Mouse (Mus musculus) c-Kit-negative CD71-positive TER-119-positive erythroid progenitor cells, embryonic 14.5 days (primary cell): Measurements from ENCODE around the gene Nek10.
"Not testable (repeated sequence)": the region's sequence is repeated elsewhere in the genome, so short reads cannot be mapped to it uniquely, and the experiment has no call there.

Experiments used
- DNase-seq: peaks from one replicate; pipeline ENCODE4 v3.0.0-alpha.2; 2013; ENCODE audit warnings: low read depth, low spot score

Gene Nek10

DNA sequence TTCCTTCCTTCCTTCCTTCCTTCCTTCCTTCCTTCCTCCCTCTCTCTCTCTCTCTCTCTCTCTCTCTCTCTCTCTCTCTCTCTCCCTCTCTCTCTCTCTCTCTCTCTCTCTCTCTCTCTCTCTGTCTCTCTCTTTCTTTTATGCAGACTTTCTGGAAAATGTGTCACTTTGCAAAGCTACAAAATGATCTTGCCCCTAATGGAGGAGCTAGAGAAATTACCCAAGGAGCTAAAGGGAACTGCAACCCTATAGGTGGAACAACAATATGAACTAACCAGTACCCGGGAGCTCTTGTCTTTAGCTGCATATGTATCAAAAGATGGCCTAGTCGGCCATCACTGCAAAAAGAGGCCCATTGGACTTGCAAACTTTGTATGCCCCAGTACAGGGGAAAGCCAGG is at the start of gene Nek10:
Nek10 (plus strand) TSS at position 301 of the 400 bp plus-strand sequence.
- DNase-seq = not testable (repeated sequence)

DNA sequence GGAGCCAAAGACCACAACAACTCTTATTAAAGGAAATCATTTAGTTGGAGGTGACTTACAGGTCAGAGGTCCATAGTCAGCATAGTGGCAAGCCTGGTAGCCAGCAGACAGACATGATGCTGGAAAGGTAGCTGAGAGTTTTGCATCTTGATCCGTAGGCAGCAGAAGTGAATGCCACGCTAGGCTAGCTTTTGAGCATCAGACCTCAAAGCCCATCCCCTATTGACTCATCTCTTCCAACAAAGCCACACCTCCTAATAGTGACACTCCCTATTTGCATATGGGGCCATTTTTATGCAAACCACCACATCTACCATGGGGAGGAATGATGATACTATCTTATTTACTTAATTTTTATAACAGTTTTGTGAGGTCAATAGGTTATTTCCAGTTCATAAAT is 22.0 kb upstream of the Nek10 start:
- DNase-seq = no peak

- DNase-seq = no peak
Measured at GRCm38 (mm10) chr14:14784223-14784622, 19.0 kb upstream of the Nek10 start.

- DNase-seq = no peak
Measured at GRCm38 (mm10) chr14:14786979-14787378, 16.2 kb upstream of the Nek10 start.

GRCm38 (mm10) chr14:14789840-14790470 is 13.3 kb upstream of the Nek10 start:
- DNase-seq = no peak

GRCm38 (mm10) chr14:14799861-14800260 is 3.4 kb upstream of the Nek10 start:
- no peak for DNase-seq

DNA sequence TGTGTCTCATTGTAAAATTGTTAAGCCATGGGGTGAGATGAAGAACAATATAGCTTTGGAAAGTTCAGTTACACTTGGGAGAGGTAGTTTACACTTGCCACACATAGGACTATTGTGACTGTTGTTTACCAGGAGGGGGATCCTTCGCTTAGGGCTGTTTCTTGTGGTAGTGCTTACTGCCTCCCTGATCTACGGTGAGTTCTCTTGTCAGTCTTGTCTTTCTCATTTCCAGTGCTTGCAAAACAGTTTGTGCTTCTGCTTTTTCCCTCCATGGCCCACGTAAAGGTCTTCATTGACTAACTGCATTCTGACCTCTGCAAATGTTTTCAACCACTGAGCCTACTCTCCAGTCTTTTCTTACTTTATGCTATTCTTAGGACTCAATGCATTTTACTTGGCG is 2.9 kb upstream of the Nek10 start:
- no peak for DNase-seq

DNA sequence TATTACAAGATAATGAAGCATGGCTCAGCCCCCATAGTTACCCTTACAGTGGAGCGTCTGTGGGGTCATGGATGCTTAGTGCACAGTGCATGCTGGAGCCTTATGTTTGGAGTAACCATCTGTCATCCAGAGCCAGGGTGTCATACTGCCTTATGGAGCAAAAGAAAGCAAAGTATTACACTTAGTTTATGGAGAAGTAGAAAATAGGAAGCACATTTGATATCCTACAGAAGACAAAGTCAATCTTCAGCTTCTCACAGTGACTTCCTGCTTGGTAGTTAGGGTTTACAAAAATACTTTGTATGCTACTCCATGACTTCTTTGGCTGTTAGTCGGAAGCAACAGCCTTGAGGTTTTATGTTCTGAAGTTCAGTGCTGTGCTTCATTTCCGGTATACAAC is 2.4 kb upstream of the Nek10 start:
- DNase-seq = no peak

GRCm38 (mm10) chr14:14803921-14804517 is 804 bp downstream of the Nek10 start:
- DNase-seq = no peak

DNA sequence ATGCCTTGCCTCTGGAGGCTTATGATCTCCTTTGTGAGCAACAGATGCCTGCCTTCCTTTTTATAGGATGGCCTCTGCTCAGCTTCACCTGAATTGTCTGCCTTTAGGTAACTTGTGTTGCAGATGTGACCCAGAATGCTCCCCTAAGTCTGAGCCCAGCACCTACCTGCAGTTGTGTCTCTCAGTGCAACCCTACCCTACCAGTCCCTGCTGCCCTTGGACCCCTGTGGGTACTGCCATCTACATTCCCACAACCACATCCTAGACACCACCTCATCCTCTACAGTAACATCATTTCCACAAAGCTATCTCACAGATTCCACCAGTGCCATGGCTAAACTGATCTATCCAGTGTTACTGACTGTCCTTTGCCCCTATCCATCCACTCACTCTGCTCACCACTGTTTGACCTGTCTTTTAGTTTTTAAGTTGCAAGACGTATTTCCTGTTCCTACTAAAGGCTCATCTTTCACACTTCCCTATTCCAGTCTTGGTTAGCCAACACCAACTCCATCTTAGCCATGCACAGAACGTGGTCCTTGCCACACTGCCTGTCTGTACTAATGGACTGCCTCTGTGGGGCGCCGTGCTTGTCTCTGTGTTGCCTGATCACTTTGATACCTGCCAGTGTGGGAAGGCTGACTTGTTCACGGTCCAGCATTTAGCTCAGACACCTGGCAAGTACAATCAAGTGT is 1.4 kb downstream of the Nek10 start:
- no peak for DNase-seq

- DNase-seq = no peak
Measured at GRCm38 (mm10) chr14:14832520-14833240, 29.5 kb downstream of the Nek10 start.

GRCm38 (mm10) chr14:14833498-14833897 is 30.3 kb downstream of the Nek10 start:
- DNase-seq = no peak

GRCm38 (mm10) chr14:14834266-14834665 is 31.1 kb downstream of the Nek10 start:
- no peak for DNase-seq

GRCm38 (mm10) chr14:14837627-14838026 is 34.4 kb downstream of the Nek10 start:
- DNase-seq = no peak

GRCm38 (mm10) chr14:14838109-14838508 is 34.9 kb downstream of the Nek10 start:
- DNase-seq = no peak

GRCm38 (mm10) chr14:14842734-14843530 is 39.7 kb downstream of the Nek10 start:
- DNase-seq = no peak

- DNase-seq = no peak
Measured at GRCm38 (mm10) chr14:14852838-14853237, 49.6 kb downstream of the Nek10 start.

- no peak for DNase-seq
Measured at GRCm38 (mm10) chr14:14860331-14860730, 57.1 kb downstream of the Nek10 start.

- no peak for DNase-seq
Measured at GRCm38 (mm10) chr14:14863690-14864356, 60.6 kb downstream of the Nek10 start.

DNA sequence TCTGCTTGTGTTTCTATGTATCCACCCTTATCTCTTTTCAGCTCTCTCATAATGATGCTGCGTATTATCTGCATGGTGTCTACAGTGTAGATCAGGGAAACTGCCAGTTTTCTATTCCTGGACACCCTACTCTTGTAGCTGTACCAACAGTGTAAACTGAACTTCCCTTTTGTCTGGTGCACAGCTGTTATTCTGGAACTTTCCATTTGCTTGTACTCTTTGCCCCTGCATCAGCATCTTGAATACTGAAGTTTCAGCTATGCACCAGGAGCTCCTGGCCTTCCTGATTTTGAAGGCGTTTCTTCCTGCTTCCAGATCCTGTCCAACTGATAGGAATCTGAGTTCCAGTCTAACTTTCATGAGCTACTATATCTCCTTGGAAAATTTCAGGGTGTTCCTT is 66.0 kb downstream of the Nek10 start:
- no peak for DNase-seq

- no peak for DNase-seq
Measured at GRCm38 (mm10) chr14:14870059-14870458, 66.8 kb downstream of the Nek10 start.
